Comparison of ENCODE assay signal across 13 mouse cellular contexts in the genomic region with DNA sequence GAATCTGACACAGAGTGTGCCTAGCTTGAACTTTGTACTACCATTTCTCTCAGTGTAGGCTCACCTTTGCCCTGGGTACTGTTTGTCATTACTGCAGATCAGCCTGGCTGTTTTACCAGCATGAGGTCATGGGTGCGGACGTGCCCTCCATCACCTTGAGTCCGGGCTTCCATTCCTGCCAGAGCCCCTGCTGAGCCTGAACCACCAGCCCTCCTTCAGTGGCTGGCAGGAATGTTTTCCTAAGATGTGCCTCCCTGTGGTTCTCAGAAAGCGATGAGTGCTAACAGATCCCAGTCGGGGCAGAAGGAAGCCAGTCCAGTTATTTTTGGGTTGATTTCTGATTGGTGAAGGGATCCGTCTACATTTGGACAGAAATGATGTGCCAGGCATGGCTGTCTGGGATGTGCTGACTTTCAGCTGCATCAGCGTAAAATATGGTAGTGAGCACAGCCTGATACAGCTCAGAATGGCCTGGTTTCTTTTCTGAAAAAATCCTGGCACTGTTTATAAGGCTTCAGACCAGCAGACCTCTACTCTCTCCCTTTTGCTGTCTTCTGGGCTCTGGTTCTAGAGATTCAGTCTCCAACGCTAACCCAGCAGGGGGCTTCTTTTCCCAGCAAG.
DNase-seq lines count a peak whose midpoint lies in the region; ATAC-seq and TF ChIP-seq lines count a peak whose summit lies in the region.
"Had no signal": no experiment of that assay in that cellular context is flagged by ENCODE, and none has a peak within 500 bp of the region (broad histone marks: within the 10 kb centered on the region; RNA-seq: fewer than 3 reads in every experiment).

No protein-coding gene starts in this region.

- no peak for TF ChIP-seq POLR2A in thymus, adult 2 months (IDR thresholded peaks at IDR 0.05; ENCODE audit: control insufficient read depth, extremely low read depth, insufficient read depth, low read length, poor library complexity)

- H3K27ac ChIP-seq in hindbrain, embryonic 12.5 days, result 0 out of 2 replicates have a peak overlapping the region, but pooled peaks have one; percentile 40
- no peak overlapping the region for H3K27ac ChIP-seq in hindbrain, embryonic 13.5 days
- H3K27ac ChIP-seq in thymus, adult 2 months (ENCODE audit: control insufficient read depth, insufficient read depth, low read length), result no peak overlapping the region
- H3K27ac ChIP-seq: hindbrain, embryonic 15.5 days had no signal

- no peaks in the 10 kb centered on the region for H3K4me1 ChIP-seq in hindbrain, embryonic 12.5 days
- H3K4me1 ChIP-seq in hindbrain, embryonic 13.5 days (replicated peaks), result no peaks in the 10 kb centered on the region
- H3K4me1 ChIP-seq in thymus, adult 2 months (replicated peaks; ENCODE audit: control insufficient read depth, insufficient read depth, low read length), result no peaks in the 10 kb centered on the region
- H3K4me1 ChIP-seq: hindbrain, embryonic 15.5 days had no signal

- no peak overlapping the region for H3K4me3 ChIP-seq in hindbrain, embryonic 12.5 days
- no peak overlapping the region for H3K4me3 ChIP-seq in hindbrain, embryonic 13.5 days
- H3K4me3 ChIP-seq in thymus, adult 2 months (ENCODE audit: control insufficient read depth, insufficient read depth, low read length), result no peak overlapping the region
- H3K4me3 ChIP-seq: hindbrain, embryonic 15.5 days had no signal

- H3K36me3 ChIP-seq in hindbrain, embryonic 12.5 days, result no peaks in the 10 kb centered on the region
- no peaks in the 10 kb centered on the region for H3K36me3 ChIP-seq in hindbrain, embryonic 13.5 days
- H3K36me3 ChIP-seq in thymus, adult 2 months (ENCODE audit: control insufficient read depth, insufficient read depth, low read length), result no peaks in the 10 kb centered on the region
- H3K36me3 ChIP-seq: hindbrain, embryonic 15.5 days had no signal

- 35% methylated on average over 8 of the region's 8 CpGs for WGBS in hindbrain, embryonic 12.5 days
- WGBS in hindbrain, embryonic 13.5 days, result 42% methylated on average over 8 of the region's 8 CpGs
- 86% methylated on average over 8 of the region's 8 CpGs for WGBS in thymus, adult 2 months

- H3K9ac ChIP-seq in hindbrain, embryonic 12.5 days, result no peak overlapping the region
- no peak overlapping the region for H3K9ac ChIP-seq in hindbrain, embryonic 13.5 days
- H3K9ac ChIP-seq: hindbrain, embryonic 15.5 days had no signal

- peak; percentile 45 for DNase-seq in R1 (ENCODE audit: low read depth, low spot score)
- DNase-seq in brain, adult 2 months (ENCODE audit: low read depth, low spot score), result peak; percentile 6
- DNase-seq in forelimb bud, embryonic 11.5 days (ENCODE audit: low read depth, low spot score), result peak; percentile 25
- no peak for DNase-seq in urinary bladder, postnatal 36 days (ENCODE audit: low spot score in 2 of 2)
- DNase-seq in spleen, postnatal 10 days (ENCODE audit: low spot score in 2 of 2), result no peak
- DNase-seq in thymus, adult 2 months, result no peak
- DNase-seq: adrenal gland, adult 2 months; kidney, postnatal 4 days; lung, postnatal 10 days; right cerebral cortex, postnatal 4 days had no signal

- no peak for TF ChIP-seq CTCF in thymus, adult 2 months (IDR thresholded peaks at IDR 0.05; ENCODE audit: borderline replicate concordance, control insufficient read depth, extremely low read depth, insufficient read depth, low read length, poor library complexity)

- H3K27me3 ChIP-seq in hindbrain, embryonic 12.5 days, result no peaks in the 10 kb centered on the region
- no peaks in the 10 kb centered on the region for H3K27me3 ChIP-seq in hindbrain, embryonic 13.5 days
- H3K27me3 ChIP-seq in thymus, adult 2 months (ENCODE audit: control insufficient read depth, insufficient read depth, low read length), result no peaks in the 10 kb centered on the region
- H3K27me3 ChIP-seq: hindbrain, embryonic 15.5 days had no signal

- H3K9me3 ChIP-seq in hindbrain, embryonic 12.5 days (replicated peaks), result 0 out of 2 replicates have a peak, but pooled peaks cover 5% of the 10 kb centered on the region
- peaks cover 5% of the 10 kb centered on the region; the same call in 1 of the 2 replicates for H3K9me3 ChIP-seq in hindbrain, embryonic 13.5 days
- H3K9me3 ChIP-seq: hindbrain, embryonic 15.5 days had no signal

- no peak for ATAC-seq in hindbrain, embryonic 12.5 days (ENCODE audit: low FRiP score)
- ATAC-seq in hindbrain, embryonic 13.5 days (ENCODE audit: low FRiP score), result no peak

- H3K4me2 ChIP-seq in hindbrain, embryonic 12.5 days (replicated peaks), result no peak overlapping the region
- H3K4me2 ChIP-seq in hindbrain, embryonic 13.5 days, result no peak overlapping the region
- H3K4me2 ChIP-seq: hindbrain, embryonic 15.5 days had no signal

Comparison
In these comparisons a context has a peak if more than half of its experiments do, and no peak if none do; other contexts are left out.
1. DNase-seq: peak in R1 (single experiment), brain, adult 2 months (single experiment) and forelimb bud, embryonic 11.5 days (single experiment); none in urinary bladder, postnatal 36 days (0 of 2), spleen, postnatal 10 days (0 of 2) and thymus, adult 2 months (single experiment).